8 mouse cellular contexts compared by ENCODE assay signal in genomic region chr1:127487161-127487560, GRCm38 (mm10).
DNase-seq lines count a peak whose midpoint lies in the region; ATAC-seq and TF ChIP-seq lines count a peak whose summit lies in the region.

No protein-coding gene starts in this region.

- H3K36me3 ChIP-seq in heart, postnatal 0 days (replicated peaks; ENCODE audit: control insufficient read depth, insufficient read depth, low read length): peaks cover 22% of the 10 kb centered on the region; the same call in 1 of the 2 replicates
- H3K36me3 ChIP-seq in heart, embryonic 10.5 days: peaks cover 4% of the 10 kb centered on the region; the same call in 1 of the 2 replicates

- H3K4me1 ChIP-seq in heart, postnatal 0 days (ENCODE audit: control insufficient read depth, insufficient read depth): no peaks in the 10 kb centered on the region
- no peaks in the 10 kb centered on the region for H3K4me1 ChIP-seq in heart, embryonic 10.5 days

- no peaks in the 10 kb centered on the region for H3K27me3 ChIP-seq in heart, postnatal 0 days (ENCODE audit: control insufficient read depth, insufficient read depth, low read length)
- no peaks in the 10 kb centered on the region for H3K27me3 ChIP-seq in heart, embryonic 10.5 days (ENCODE audit: insufficient read depth, poor library complexity, severe bottlenecking)

- TF ChIP-seq EP300 in heart, postnatal 0 days (IDR thresholded peaks at IDR 0.05; ENCODE audit: low read depth): no peak

- WGBS in heart, postnatal 0 days: 78% methylated on average over 4 of the region's 4 CpGs
- WGBS in heart, embryonic 10.5 days: 74% methylated on average over 4 of the region's 4 CpGs

- H3K4me2 ChIP-seq in heart, postnatal 0 days (ENCODE audit: low read depth, low read length): no peak overlapping the region

- no peak for ATAC-seq in heart, postnatal 0 days (ENCODE audit: insufficient read depth, low read depth)
- ATAC-seq in monocyte, adult 5-6 weeks (replicated peaks; ENCODE audit: insufficient number of reproducible peaks, low FRiP score, low TSS enrichment, poor library complexity, severe bottlenecking): no peak

- H3K9me3 ChIP-seq in heart, postnatal 0 days (replicated peaks; ENCODE audit: control insufficient read depth, low read length): no peaks in the 10 kb centered on the region
- H3K9me3 ChIP-seq in heart, embryonic 10.5 days: no peaks in the 10 kb centered on the region

- no peak for DNase-seq in heart, postnatal 0 days (ENCODE audit: low spot score)
- DNase-seq in heart, embryonic 10.5 days (ENCODE audit: low spot score): no peak
- DNase-seq in right cerebral cortex, postnatal 14 days: peak; percentile 50
- no peak for DNase-seq in right cerebral cortex, postnatal 36 days (ENCODE audit: low spot score in 2 of 2)
- peak; percentile 69 for DNase-seq in adrenal gland, postnatal 10 days
- peak; percentile 53 to 57 for DNase-seq in kidney, postnatal 25 days
- peak; percentile 29 to 81 for DNase-seq in spleen, postnatal 4 days (ENCODE audit: low spot score in 2 of 2)

- TF ChIP-seq CTCF in heart, postnatal 0 days (IDR thresholded peaks at IDR 0.05; ENCODE audit: low read depth): peak; percentile 54

- H3K9ac ChIP-seq in heart, postnatal 0 days (replicated peaks; ENCODE audit: low read depth, low read length): no peak overlapping the region

- H3K4me3 ChIP-seq in heart, postnatal 0 days (ENCODE audit: low read depth, low read length): no peak overlapping the region
- no peak overlapping the region for H3K4me3 ChIP-seq in heart, embryonic 10.5 days

- H3K27ac ChIP-seq in heart, postnatal 0 days (ENCODE audit: low read depth): no peak overlapping the region
- no peak overlapping the region for H3K27ac ChIP-seq in heart, embryonic 10.5 days

Comparison
In these comparisons a context has a peak if more than half of its experiments do, and no peak if none do; other contexts are left out.
1. DNase-seq: peak in right cerebral cortex, postnatal 14 days (single experiment), adrenal gland, postnatal 10 days (single experiment), kidney, postnatal 25 days (2 of 2) and spleen, postnatal 4 days (2 of 2); none in heart, postnatal 0 days (single experiment), heart, embryonic 10.5 days (single experiment) and right cerebral cortex, postnatal 36 days (0 of 2).